Mouse (Mus musculus): ENCODE results near the gene Aph1c.

DNA sequence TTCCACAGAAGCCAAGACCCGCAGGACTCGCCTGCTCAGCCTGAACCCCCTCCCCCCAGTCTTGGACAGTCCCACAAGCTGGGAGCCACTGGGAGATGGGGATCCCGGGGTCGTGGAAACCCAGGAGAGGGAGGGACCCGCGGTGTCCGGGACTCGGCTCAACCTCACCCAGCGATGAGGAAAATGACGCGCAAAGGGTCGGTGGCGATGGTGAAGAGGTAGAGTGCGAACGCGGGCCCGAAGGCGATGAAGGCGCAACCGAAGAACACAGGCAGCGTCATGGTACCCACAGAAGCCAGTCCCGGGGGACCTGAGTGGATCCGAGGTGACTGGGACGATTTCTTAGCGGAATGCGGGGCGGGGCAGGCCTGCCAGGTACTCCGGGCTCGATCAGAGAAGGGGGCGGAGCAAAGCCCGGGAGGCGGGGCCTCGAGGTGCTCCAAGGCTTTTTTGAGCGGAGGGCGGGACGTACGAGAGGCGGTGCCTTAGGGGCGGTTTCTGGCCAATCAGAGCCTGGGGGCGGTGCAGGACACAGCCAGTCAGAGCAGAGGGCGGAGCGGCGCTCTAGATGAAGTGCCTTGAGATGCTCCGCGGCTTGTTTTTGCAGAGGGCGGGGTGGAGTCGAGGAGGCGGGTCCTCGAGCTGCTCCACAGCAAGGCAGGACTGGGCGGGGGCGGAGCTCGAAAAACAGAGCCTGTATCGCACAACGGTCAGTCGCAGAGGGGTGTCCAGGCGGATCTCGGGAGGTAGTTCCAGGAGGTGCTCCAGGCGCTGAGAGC lies at the start of gene Aph1c:
- TF ChIP-seq CTCF (IDR thresholded peaks at IDR 0.05; ENCODE audit: extremely low read depth, insufficient read depth, insufficient read length, insufficient replicate concordance) (no peak), POLR2A (IDR thresholded peaks at IDR 0.05; ENCODE audit: low read depth, low read length) (no peak)

Data from spleen, adult 2 months (tissue).